Mouse (Mus musculus) frontal cortex, postnatal 10 days (tissue): ENCODE results near the gene Myh6.

Experiments used
- DNase-seq, 2 experiments: peaks; one replicate each; pipeline ENCODE4 v3.0.0; 2022; ENCODE audit warnings: low spot score in 2 of 2, mixed read lengths in 1 of 2

The Myh6 gene

GRCm38 (mm10) chr14:54932645-54933150 is 34.0 kb downstream of the Myh6 start, which contains the start of gene Il25:
Gene Il25, plus strand, starts transcription at chr14:54932695.
- DNase-seq: no peak

- DNase-seq: no peak
Observed at GRCm38 (mm10) chr14:54930431-54930830, 36.3 kb downstream of the Myh6 start.

GRCm38 (mm10) chr14:54929801-54930200 is 36.9 kb downstream of the Myh6 start:
- DNase-seq: no peak

- DNase-seq: no peak
Observed at GRCm38 (mm10) chr14:54927296-54927695, 39.4 kb downstream of the Myh6 start.

- peak in 1 of 2 experiments; percentile 44 for DNase-seq
Observed at GRCm38 (mm10) chr14:54926401-54927158, 40.1 kb downstream of the Myh6 start.

- DNase-seq: peak in 1 of 2 experiments; percentile 52
Observed at GRCm38 (mm10) chr14:54925349-54926342, 41.1 kb downstream of the Myh6 start, which contains the start of gene Efs. Gene Efs, minus strand, starts transcription at chr14:54926126.

- DNase-seq: no peak
Observed at GRCm38 (mm10) chr14:54924641-54925348, 41.9 kb downstream of the Myh6 start.

- no peak for DNase-seq
Observed at GRCm38 (mm10) chr14:54920076-54920685, 46.5 kb downstream of the Myh6 start.

GRCm38 (mm10) chr14:54913343-54913742 is 53.4 kb downstream of the Myh6 start:
- no peak for DNase-seq

GRCm38 (mm10) chr14:54912886-54913285 is 53.8 kb downstream of the Myh6 start, which contains the start of gene Slc22a17:
Gene Slc22a17, minus strand, starts transcription at chr14:54913132.
- DNase-seq: peak; percentile 74 to 85

- peak in 1 of 2 experiments; percentile 42 for DNase-seq
Observed at GRCm38 (mm10) chr14:54912109-54912850, 54.4 kb downstream of the Myh6 start.

GRCm38 (mm10) chr14:54908682-54909081 is 58.0 kb downstream of the Myh6 start:
- DNase-seq: no peak

GRCm38 (mm10) chr14:54903641-54904040 is 63.1 kb downstream of the Myh6 start:
- no peak for DNase-seq

GRCm38 (mm10) chr14:54900383-54900782 is 66.3 kb downstream of the Myh6 start:
- DNase-seq: peak; percentile 61 to 64

GRCm38 (mm10) chr14:54897445-54897844 is 69.3 kb downstream of the Myh6 start:
- no peak for DNase-seq

- DNase-seq: peak; percentile 56 to 70
Observed at GRCm38 (mm10) chr14:54894296-54895151, 72.2 kb downstream of the Myh6 start.

- peak; percentile 98 to 99 for DNase-seq
Observed at GRCm38 (mm10) chr14:54893651-54894181, 73.0 kb downstream of the Myh6 start.

- no peak for DNase-seq
Observed at GRCm38 (mm10) chr14:54892200-54892599, 74.5 kb downstream of the Myh6 start, which contains the start of gene Pabpn1. Gene Pabpn1, plus strand, starts transcription at chr14:54892500.
